13 mouse cellular contexts compared by ENCODE assay signal in genomic region chr7:37482564-37482963, GRCm38 (mm10).
DNase-seq lines count a peak whose midpoint lies in the region; ATAC-seq and TF ChIP-seq lines count a peak whose summit lies in the region.
"Had no signal": no experiment of that assay in that cellular context is flagged by ENCODE, and none has a peak within 500 bp of the region (broad histone marks: within the 10 kb centered on the region; RNA-seq: fewer than 3 reads in every experiment).

No protein-coding gene starts in this region.

- no peak overlapping the region for H3K27ac ChIP-seq in kidney, adult 2 months (ENCODE audit: insufficient read depth, low read depth, low read length)
- H3K27ac ChIP-seq: embryonic facial prominence, embryonic 10.5 days; forebrain, embryonic 12.5 days had no signal

- 0 out of 2 replicates have a peak, but pooled peaks have one; percentile 22 for TF ChIP-seq CTCF in kidney, adult 2 months (conservative IDR thresholded peaks at IDR 0.05; ENCODE audit: insufficient read depth, insufficient read length, low read depth, low read length)

- H3K36me3 ChIP-seq in kidney, adult 2 months (ENCODE audit: control insufficient read depth, insufficient read depth, low read length): no peaks in the 10 kb centered on the region

- no peak for TF ChIP-seq POLR2A in kidney, adult 2 months (IDR thresholded peaks at IDR 0.05; ENCODE audit: low read depth, low read length)

- no peaks in the 10 kb centered on the region for H3K4me1 ChIP-seq in kidney, adult 2 months (ENCODE audit: control insufficient read depth, insufficient read depth, low read length)
- H3K4me1 ChIP-seq: forebrain, embryonic 12.5 days had no signal

- H3K27me3 ChIP-seq in kidney, adult 2 months (replicated peaks; ENCODE audit: control insufficient read depth, insufficient read depth, low read length): no peaks in the 10 kb centered on the region
- H3K27me3 ChIP-seq: forebrain, embryonic 12.5 days; Patski had no signal

- no peak for ATAC-seq in CD4-positive, CD25-positive, alpha-beta regulatory T cell, adult 4 months
- ATAC-seq: Patski had no signal

- DNase-seq in CD4-positive, CD25-positive, alpha-beta regulatory T cell, adult 2 months (ENCODE audit: low read depth, low spot score): peak; percentile 42
- no peak for DNase-seq in kidney, adult 2 months
- no peak for DNase-seq in kidney, adult 8-10 months
- DNase-seq in right cerebral cortex, postnatal 4 days: peak; percentile 21
- DNase-seq in right cerebral cortex, postnatal 36 days (ENCODE audit: low spot score in 2 of 2): no peak
- peak; percentile 75 for DNase-seq in thymus, postnatal 4 days
- DNase-seq in heart, postnatal 25 days (ENCODE audit: low spot score): no peak
- DNase-seq: heart, postnatal 4 days had no signal

- H3K4me3 ChIP-seq in kidney, adult 2 months (ENCODE audit: insufficient read depth, low read depth, low read length): no peak overlapping the region
- H3K4me3 ChIP-seq: embryonic facial prominence, embryonic 10.5 days; forebrain, embryonic 12.5 days; myocyte had no signal

- WGBS in kidney, adult 2 months: 81% methylated on average over 4 of the region's 4 CpGs

- intact Hi-C loops in heart, postnatal 25 days (cut with DNase I): no loop called here

Comparison
In these comparisons a context has a peak if more than half of its experiments do, and no peak if none do; other contexts are left out.
1. DNase-seq: peak in CD4-positive, CD25-positive, alpha-beta regulatory T cell, adult 2 months (single experiment), right cerebral cortex, postnatal 4 days (single experiment) and thymus, postnatal 4 days (single experiment); none in kidney, adult 2 months (single experiment), kidney, adult 8-10 months (0 of 2), right cerebral cortex, postnatal 36 days (0 of 2) and heart, postnatal 25 days (single experiment).